Comparison of ENCODE assay signal across 38 mouse cellular contexts in genomic region chr2:27114169-27114568, GRCm38 (mm10). TPM values are rescaled to one million over a fixed set of nuclear protein-coding genes. Genes with fewer than 3 reads are reported as not detected.
"Had no signal": no experiment of that assay in that cellular context is flagged by ENCODE, and none has a peak within 500 bp of the region (broad histone marks: within the 10 kb centered on the region; RNA-seq: fewer than 3 reads in every experiment).

No protein-coding gene starts in this region.

- H3K36me3 ChIP-seq: heart, embryonic 13.5 days; hindbrain, embryonic 10.5 days; hindbrain, embryonic 12.5 days; hindbrain, embryonic 13.5 days; hindbrain, embryonic 15.5 days; intestine, embryonic 15.5 days; kidney, embryonic 15.5 days had no signal

- H3K4me3 ChIP-seq: heart, adult 2 months; heart, embryonic 10.5 days; heart, embryonic 12.5 days; heart, embryonic 13.5 days; heart, embryonic 15.5 days; hindbrain, embryonic 10.5 days; hindbrain, embryonic 12.5 days; hindbrain, embryonic 13.5 days; hindbrain, embryonic 15.5 days; intestine, embryonic 15.5 days; kidney, embryonic 15.5 days; layer of hippocampus, adult 2 months had no signal

- DNase-seq: heart, adult 18-20 months; heart, adult 2 months; heart, postnatal 10 days; heart, postnatal 14 days; heart, postnatal 36 days; heart, postnatal 4 days; kidney, adult 11 months; kidney, adult 18-20 months; kidney, adult 2 months; kidney, adult 8-10 months; kidney, adult 9 months; kidney, postnatal 10 days; kidney, postnatal 14 days; kidney, postnatal 25 days; kidney, postnatal 36 days; kidney, postnatal 4 days; layer of hippocampus, adult 9-11 months had no signal

- H3K27me3 ChIP-seq: heart, embryonic 15.5 days; hindbrain, embryonic 15.5 days; intestine, embryonic 15.5 days; kidney, embryonic 15.5 days had no signal

- H3K9ac ChIP-seq: heart, embryonic 12.5 days; heart, embryonic 13.5 days; heart, embryonic 15.5 days; hindbrain, embryonic 12.5 days; hindbrain, embryonic 13.5 days; hindbrain, embryonic 14.5 days; hindbrain, embryonic 15.5 days; intestine, embryonic 15.5 days; kidney, embryonic 15.5 days had no signal

- H3K27ac ChIP-seq: heart, adult 2 months; heart, embryonic 10.5 days; heart, embryonic 13.5 days; heart, embryonic 15.5 days; hindbrain, embryonic 10.5 days; hindbrain, embryonic 12.5 days; hindbrain, embryonic 13.5 days; hindbrain, embryonic 14.5 days; hindbrain, embryonic 15.5 days; hindbrain, postnatal 0 days; intestine, embryonic 15.5 days; kidney, embryonic 15.5 days; kidney, postnatal 0 days had no signal

- ATAC-seq: hindbrain, embryonic 16.5 days; hindbrain, postnatal 0 days; inflammation-experienced regulatory T-cells, adult 6 months; intestine, embryonic 15.5 days; intestine, embryonic 16.5 days; intestine, postnatal 0 days had no signal

- H3K4me1 ChIP-seq: hindbrain, embryonic 12.5 days; hindbrain, embryonic 13.5 days; hindbrain, embryonic 15.5 days; intestine, embryonic 15.5 days had no signal

- H3K4me2 ChIP-seq: heart, embryonic 11.5 days; heart, embryonic 12.5 days; heart, embryonic 13.5 days; heart, embryonic 15.5 days; hindbrain, embryonic 12.5 days; hindbrain, embryonic 13.5 days; hindbrain, embryonic 14.5 days; hindbrain, embryonic 15.5 days; intestine, embryonic 15.5 days; kidney, embryonic 15.5 days had no signal

- H3K9me3 ChIP-seq: heart, embryonic 10.5 days; heart, embryonic 12.5 days; heart, embryonic 13.5 days; heart, embryonic 15.5 days; hindbrain, embryonic 10.5 days; hindbrain, embryonic 12.5 days; hindbrain, embryonic 13.5 days; hindbrain, embryonic 15.5 days; intestine, embryonic 15.5 days; kidney, embryonic 15.5 days had no signal

RNA-seq across cellular contexts. Expression of gene Fam163b, which starts 28.1 kb away (rescaled TPM):
- polyA plus RNA-seq: inflammation-experienced regulatory T-cells, adult 6 months; kidney, embryonic 14.5 days; kidney, postnatal 0 days had no signal

RNA-seq across cellular contexts. Expression of gene Adamtsl2, which starts 35.0 kb away (rescaled TPM):
- polyA plus RNA-seq: inflammation-experienced regulatory T-cells, adult 6 months had no signal

RNA-seq across cellular contexts. Expression of gene Mymk, which starts 42.2 kb away (rescaled TPM):
- polyA plus RNA-seq: inflammation-experienced regulatory T-cells, adult 6 months; intestine, embryonic 14.5 days; intestine, postnatal 0 days; kidney, postnatal 0 days had no signal

RNA-seq across cellular contexts. Expression of gene Dbh, which starts 50.9 kb away (rescaled TPM):
- polyA plus RNA-seq: kidney, embryonic 14.5 days had no signal
